14 mouse cellular contexts compared by ENCODE assay signal in the genomic region with DNA sequence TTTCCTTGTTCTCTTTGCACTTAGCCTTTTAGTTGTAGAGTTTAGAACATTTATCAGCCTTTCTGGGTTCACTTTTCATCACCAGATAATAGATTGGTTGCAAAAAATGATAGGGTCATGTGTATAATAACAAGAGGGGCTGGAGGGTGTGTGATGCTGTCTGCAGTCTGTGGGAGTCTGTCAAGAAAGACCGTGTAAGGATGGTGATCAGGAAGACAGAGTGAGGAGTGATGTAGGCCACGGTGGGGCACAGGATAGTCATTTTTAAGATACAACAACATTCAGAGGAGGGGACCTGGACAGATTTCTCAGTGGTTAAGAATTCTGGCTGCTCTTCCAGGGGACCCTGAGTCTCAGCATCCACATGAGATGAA. TPM values are rescaled to one million over a fixed set of nuclear protein-coding genes. Genes with fewer than 3 reads are reported as not detected.
DNase-seq lines count a peak whose midpoint lies in the region; ATAC-seq and TF ChIP-seq lines count a peak whose summit lies in the region.
"Had no signal": no experiment of that assay in that cellular context is flagged by ENCODE, and none has a peak within 500 bp of the region (broad histone marks: within the 10 kb centered on the region; RNA-seq: fewer than 3 reads in every experiment).

No protein-coding gene starts in this region.

- peak overlapping the region; percentile 74 to 78; a peak in 3 of 4 replicates for H3K27ac ChIP-seq in heart, embryonic 14.5 days (replicated peaks in 1 of 2; ENCODE audit: control insufficient read depth in 1 of 2, insufficient read depth in 1 of 2, low read depth in 2 of 2, low read length in 2 of 2)
- H3K27ac ChIP-seq in lung, postnatal 0 days (ENCODE audit: low read length): peak overlapping the region; percentile 86
- H3K27ac ChIP-seq in intestine, embryonic 15.5 days: peak overlapping the region; percentile 91
- H3K27ac ChIP-seq: midbrain, embryonic 13.5 days had no signal

- H3K4me2 ChIP-seq in heart, embryonic 14.5 days (ENCODE audit: low read length): no peak overlapping the region
- H3K4me2 ChIP-seq in lung, postnatal 0 days (replicated peaks; ENCODE audit: low read depth, low read length): no peak overlapping the region
- no peak overlapping the region for H3K4me2 ChIP-seq in intestine, embryonic 15.5 days (replicated peaks)
- H3K4me2 ChIP-seq: liver, embryonic 13.5 days; midbrain, embryonic 13.5 days had no signal

- TF ChIP-seq EP300 in lung, postnatal 0 days (IDR thresholded peaks at IDR 0.05): no peak

- H3K9me3 ChIP-seq in heart, embryonic 14.5 days (ENCODE audit: control insufficient read depth, low read length): no peaks in the 10 kb centered on the region
- no peaks in the 10 kb centered on the region for H3K9me3 ChIP-seq in lung, postnatal 0 days (ENCODE audit: low read length)
- H3K9me3 ChIP-seq in intestine, embryonic 15.5 days: no peaks in the 10 kb centered on the region
- H3K9me3 ChIP-seq: liver, embryonic 13.5 days; midbrain, embryonic 13.5 days had no signal

- peaks cover 31% of the 10 kb centered on the region in 2 experiments for H3K4me1 ChIP-seq in heart, embryonic 14.5 days (ENCODE audit: control insufficient read depth in 2 of 2, insufficient read depth in 2 of 2, low read length in 2 of 2)
- peaks cover 28% of the 10 kb centered on the region for H3K4me1 ChIP-seq in lung, postnatal 0 days (ENCODE audit: insufficient read depth, low read depth, low read length)
- H3K4me1 ChIP-seq in intestine, embryonic 15.5 days (replicated peaks): peaks cover 50% of the 10 kb centered on the region

- no peaks in the 10 kb centered on the region for H3K27me3 ChIP-seq in heart, embryonic 14.5 days (ENCODE audit: control insufficient read depth, insufficient read depth, low read length)
- no peaks in the 10 kb centered on the region for H3K27me3 ChIP-seq in lung, postnatal 0 days (replicated peaks; ENCODE audit: insufficient read depth, low read length)
- H3K27me3 ChIP-seq in intestine, embryonic 15.5 days (replicated peaks): no peaks in the 10 kb centered on the region
- H3K27me3 ChIP-seq: CH12.LX; liver, embryonic 13.5 days; midbrain, embryonic 13.5 days had no signal

- no peak overlapping the region for H3K9ac ChIP-seq in heart, embryonic 14.5 days (ENCODE audit: low read length)
- H3K9ac ChIP-seq in lung, postnatal 0 days (replicated peaks; ENCODE audit: low read depth): no peak overlapping the region
- H3K9ac ChIP-seq in intestine, embryonic 15.5 days: no peak overlapping the region
- H3K9ac ChIP-seq: liver, embryonic 13.5 days; midbrain, embryonic 13.5 days had no signal

- intact Hi-C loops in heart, postnatal 14 days (cut with DNase I): loop anchor here (5.0 kb wide), 1 partner anchor 40 kb away; no protein-coding TSS in a partner anchor

- 57% methylated on average over 2 of the region's 2 CpGs for WGBS in heart, embryonic 14.5 days
- WGBS in lung, postnatal 0 days: 59% methylated on average over 2 of the region's 2 CpGs
- 59% methylated on average over 2 of the region's 2 CpGs for WGBS in intestine, embryonic 15.5 days

- H3K4me3 ChIP-seq in heart, embryonic 14.5 days (ENCODE audit: control insufficient read depth in 1 of 2, insufficient read depth in 1 of 2, low read depth in 1 of 2, low read length in 2 of 2): no peak overlapping the region
- no peak overlapping the region for H3K4me3 ChIP-seq in lung, postnatal 0 days (ENCODE audit: low read depth, low read length)
- H3K4me3 ChIP-seq in intestine, embryonic 15.5 days (replicated peaks): no peak overlapping the region
- H3K4me3 ChIP-seq: liver, embryonic 13.5 days; midbrain, embryonic 13.5 days had no signal

- no peak for ATAC-seq in heart, embryonic 14.5 days (ENCODE audit: insufficient number of reproducible peaks, insufficient read depth, low FRiP score, low read depth)
- ATAC-seq in lung, postnatal 0 days: no peak
- no peak for ATAC-seq in intestine, embryonic 15.5 days
- no peak for ATAC-seq in CD4-positive, CD25-positive, alpha-beta regulatory T cell, adult 4 months

- no peak for DNase-seq in heart, postnatal 14 days
- DNase-seq in lung, postnatal 0 days (ENCODE audit: low spot score): no peak
- DNase-seq in lung, postnatal 36 days: no peak
- no peak for DNase-seq in testis, postnatal 10 days (ENCODE audit: low spot score)
- no peak for DNase-seq in thymus, postnatal 4 days
- DNase-seq: liver, embryonic 13.5 days had no signal

- TF ChIP-seq CTCF in lung, postnatal 0 days (IDR thresholded peaks at IDR 0.05): no peak

- no peaks in the 10 kb centered on the region for H3K36me3 ChIP-seq in heart, embryonic 14.5 days (ENCODE audit: control insufficient read depth, insufficient read depth, low read length)
- no peaks in the 10 kb centered on the region for H3K36me3 ChIP-seq in lung, postnatal 0 days (ENCODE audit: insufficient read depth, low read length)
- no peaks in the 10 kb centered on the region for H3K36me3 ChIP-seq in intestine, embryonic 15.5 days
- H3K36me3 ChIP-seq: liver, embryonic 13.5 days; midbrain, embryonic 13.5 days had no signal

RNA-seq across cellular contexts. Expression of gene Scgb1a1, which starts 15.6 kb away (rescaled TPM):
- polyA plus RNA-seq in heart, embryonic 14.5 days (2014; fragmentation: Nextera tagmentation; extraction: Ambion mirVana): not detected in 2 replicates
- total RNA-seq in heart, postnatal 14 days (2021): 100 to 1,000 TPM in 1 of 2 experiments, not detected in 1; 233 TPM
- 26,192 and 26,425 TPM in 2 replicates for polyA plus RNA-seq in lung, postnatal 0 days (2015; fragmentation: Nextera tagmentation; extraction: Ambion mirVana)
- not detected in 2 replicates for polyA plus RNA-seq in intestine, embryonic 15.5 days (2015; fragmentation: Nextera tagmentation; extraction: Ambion mirVana)
- polyA plus RNA-seq in CD4-positive, CD25-positive, alpha-beta regulatory T cell, adult 4 months (2017; shearing (Covaris generic)): not detected
- total RNA-seq: CH12.LX; forebrain, postnatal 0 days; hematopoietic stem cell, adult 5-6 weeks; layer of hippocampus, postnatal 25 days had no signal
- polyA plus RNA-seq: forebrain, postnatal 0 days; liver, embryonic 13.5 days; midbrain, embryonic 13.5 days had no signal

Comparison
In these comparisons a context has a peak if more than half of its experiments do, and no peak if none do; other contexts are left out.
1. RNA of gene Scgb1a1, which starts 15.6 kb away (polyA plus RNA-seq): 26,192 to 26,425 TPM in lung, postnatal 0 days; not detected in heart, embryonic 14.5 days, not detected in intestine, embryonic 15.5 days and not detected in CD4-positive, CD25-positive, alpha-beta regulatory T cell, adult 4 months; every median in the first group is over 1,000 times any median in the second.
2. Peak in every context shown above with its lines, with median percentiles within 50 percentile points of each other: H3K27ac ChIP-seq.